Mouse (Mus musculus): ENCODE results near the gene Tmem199. TPM values are rescaled to one million over a fixed set of nuclear protein-coding genes. Genes with fewer than 3 reads are reported as not detected.

Tmem199 gene
- polyA plus RNA-seq (2014; fragmentation: Illumina TruSeq; extraction: RNeasy Lipid Tissue Mini Kit (QIAGEN cat#74804); ENCODE audit: low read depth, low replicate concordance) = 12.6 TPM

DNA sequence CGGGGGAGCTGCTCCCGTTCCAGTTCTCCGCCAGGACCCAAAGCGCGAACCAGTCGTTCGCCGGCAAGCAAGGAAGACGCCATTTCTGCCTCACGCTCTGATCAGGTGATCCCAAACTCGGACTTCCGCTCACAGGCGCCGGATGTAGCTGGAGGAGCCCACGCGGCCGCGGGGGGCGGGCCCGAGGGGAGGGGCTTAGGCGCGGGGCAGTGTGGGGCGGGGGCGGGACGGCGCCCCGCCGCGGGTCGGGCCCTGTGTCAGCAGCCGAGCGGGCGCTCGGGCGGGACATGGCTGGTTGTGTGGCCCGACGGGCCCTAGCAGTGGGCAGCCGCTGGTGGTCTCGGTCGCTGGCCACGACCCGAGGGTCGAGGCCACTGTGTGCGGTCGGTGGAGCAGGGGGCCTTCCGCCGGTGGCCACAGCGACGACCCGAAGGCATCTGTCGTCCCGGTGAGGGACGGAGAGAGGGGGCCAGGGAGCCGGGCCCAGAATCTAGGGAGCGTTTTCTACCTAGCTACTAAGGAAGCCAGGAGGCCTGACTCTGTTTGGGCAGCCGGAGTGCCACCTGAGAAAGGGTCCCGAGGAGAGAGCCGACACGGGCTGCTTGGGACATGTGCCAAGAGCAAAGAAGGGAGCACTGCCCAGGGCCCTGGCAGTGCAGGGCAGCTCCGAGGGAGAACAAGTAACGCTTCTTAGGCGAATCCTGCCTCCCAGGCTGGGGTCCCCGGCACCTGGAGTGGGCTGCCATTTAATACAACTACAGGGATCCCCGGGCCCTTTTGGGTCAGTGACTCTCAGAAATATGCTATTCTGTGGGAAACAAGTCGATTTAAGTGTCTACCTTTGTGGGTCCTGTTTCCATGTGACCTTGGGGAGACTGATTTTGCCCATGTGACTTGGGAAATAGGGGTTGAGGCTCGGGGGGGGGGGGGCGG is at the start of gene Tmem199, which contains the start of gene Poldip2:
Gene Tmem199 (minus strand): TSS at position 148 of the 933 bp plus-strand sequence.
Gene Poldip2 (plus strand): TSS at position 169 of the 933 bp plus-strand sequence.

GRCm38 (mm10) chr11:78550168-78551058 is 38.4 kb upstream of the Tmem199 start, which contains the start of gene Tmem97:
Tmem97 (minus strand) TSS chr11:78550777.

GRCm38 (mm10) chr11:78536080-78536689 is 24.2 kb upstream of the Tmem199 start, which contains the start of the genes Tnfaip1 and Ift20:
Tnfaip1 (minus strand) TSS chr11:78536332.
Ift20 (plus strand) TSS chr11:78536361.

GRCm38 (mm10) chr11:78502909-78503650 is 8.9 kb downstream of the Tmem199 start, which contains the start of gene Sebox:
Sebox (plus strand) TSS chr11:78503447.

DNA sequence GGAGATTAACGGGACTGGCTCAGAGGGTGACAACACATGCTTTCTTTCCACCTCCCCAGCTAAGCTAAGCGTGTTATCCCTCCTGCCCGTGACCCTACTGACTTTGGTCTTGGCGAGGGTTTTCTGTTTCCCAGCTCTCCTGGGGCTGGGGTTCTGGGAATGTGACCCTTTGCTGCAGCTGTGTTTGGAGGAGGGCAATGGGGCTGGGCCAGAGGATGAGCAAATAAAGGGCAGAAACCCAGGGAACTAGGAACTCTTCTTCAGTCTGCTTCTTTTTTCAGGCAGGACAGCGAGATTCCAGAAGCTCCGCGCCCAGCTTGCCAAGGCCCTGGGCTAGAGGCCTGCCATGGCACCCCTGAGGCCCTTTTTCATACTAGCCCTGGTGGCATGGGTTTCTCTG is 13.0 kb downstream of the Tmem199 start, which contains the start of gene Vtn:
Gene Vtn (plus strand): TSS at position 88 of the 400 bp plus-strand sequence.

GRCm38 (mm10) chr11:78497544-78498522 is 14.1 kb downstream of the Tmem199 start, which contains the start of gene Sarm1:
Sarm1 (minus strand) TSS chr11:78497754.

GRCm38 (mm10) chr11:78465568-78466180 is 46.3 kb downstream of the Tmem199 start, which contains the start of gene Slc46a1:
Slc46a1 (plus strand) TSS chr11:78465697.

Other genes with a start within 250 kb of the Tmem199 start
- gene BC030499, start 221.3 kb downstream of the Tmem199 start, polyA plus RNA-seq (2014; fragmentation: Illumina TruSeq; extraction: RNeasy Lipid Tissue Mini Kit (QIAGEN cat#74804); ENCODE audit: low read depth, low replicate concordance) = 0.24 TPM
- gene Spag5, start 210.6 kb downstream of the Tmem199 start, polyA plus RNA-seq (2014; fragmentation: Illumina TruSeq; extraction: RNeasy Lipid Tissue Mini Kit (QIAGEN cat#74804); ENCODE audit: low read depth, low replicate concordance) = 0.32 TPM
- gene Aldoc, start 189.2 kb downstream of the Tmem199 start, polyA plus RNA-seq (2014; fragmentation: Illumina TruSeq; extraction: RNeasy Lipid Tissue Mini Kit (QIAGEN cat#74804); ENCODE audit: low read depth, low replicate concordance) = 10.4 TPM
- 1.4 TPM for gene Pigs, start 183.8 kb downstream of the Tmem199 start, polyA plus RNA-seq (2014; fragmentation: Illumina TruSeq; extraction: RNeasy Lipid Tissue Mini Kit (QIAGEN cat#74804); ENCODE audit: low read depth, low replicate concordance)
- gene Unc119, start 168.7 kb downstream of the Tmem199 start, polyA plus RNA-seq (2014; fragmentation: Illumina TruSeq; extraction: RNeasy Lipid Tissue Mini Kit (QIAGEN cat#74804); ENCODE audit: low read depth, low replicate concordance) = 0.58 TPM
- gene Foxn1, start 125.6 kb downstream of the Tmem199 start, polyA plus RNA-seq (2014; fragmentation: Illumina TruSeq; extraction: RNeasy Lipid Tissue Mini Kit (QIAGEN cat#74804); ENCODE audit: low read depth, low replicate concordance) = not detected
- gene Slc13a2, start 90.0 kb downstream of the Tmem199 start, polyA plus RNA-seq (2014; fragmentation: Illumina TruSeq; extraction: RNeasy Lipid Tissue Mini Kit (QIAGEN cat#74804); ENCODE audit: low read depth, low replicate concordance) = 0.45 TPM
- 4.4 TPM for gene Slc46a1, start 46.5 kb downstream of the Tmem199 start, polyA plus RNA-seq (2014; fragmentation: Illumina TruSeq; extraction: RNeasy Lipid Tissue Mini Kit (QIAGEN cat#74804); ENCODE audit: low read depth, low replicate concordance)
- gene Sarm1, start 14.4 kb downstream of the Tmem199 start, polyA plus RNA-seq (2014; fragmentation: Illumina TruSeq; extraction: RNeasy Lipid Tissue Mini Kit (QIAGEN cat#74804); ENCODE audit: low read depth, low replicate concordance) = not detected
- gene Vtn, start 13.1 kb downstream of the Tmem199 start, polyA plus RNA-seq (2014; fragmentation: Illumina TruSeq; extraction: RNeasy Lipid Tissue Mini Kit (QIAGEN cat#74804); ENCODE audit: low read depth, low replicate concordance) = 538 TPM
- not detected for gene Sebox, start 8.7 kb downstream of the Tmem199 start, polyA plus RNA-seq (2014; fragmentation: Illumina TruSeq; extraction: RNeasy Lipid Tissue Mini Kit (QIAGEN cat#74804); ENCODE audit: low read depth, low replicate concordance)
- 31.9 TPM for gene Poldip2, start within 50 bp of the Tmem199 start, polyA plus RNA-seq (2014; fragmentation: Illumina TruSeq; extraction: RNeasy Lipid Tissue Mini Kit (QIAGEN cat#74804); ENCODE audit: low read depth, low replicate concordance)
- gene Tnfaip1, start 24.2 kb upstream of the Tmem199 start, polyA plus RNA-seq (2014; fragmentation: Illumina TruSeq; extraction: RNeasy Lipid Tissue Mini Kit (QIAGEN cat#74804); ENCODE audit: low read depth, low replicate concordance) = 14.4 TPM
- gene Ift20, start 24.2 kb upstream of the Tmem199 start, polyA plus RNA-seq (2014; fragmentation: Illumina TruSeq; extraction: RNeasy Lipid Tissue Mini Kit (QIAGEN cat#74804); ENCODE audit: low read depth, low replicate concordance) = 42.3 TPM
- gene Tmem97, start 38.6 kb upstream of the Tmem199 start, polyA plus RNA-seq (2014; fragmentation: Illumina TruSeq; extraction: RNeasy Lipid Tissue Mini Kit (QIAGEN cat#74804); ENCODE audit: low read depth, low replicate concordance) = 72.8 TPM
- 19.1 TPM for gene Nlk, start 185.2 kb upstream of the Tmem199 start, polyA plus RNA-seq (2014; fragmentation: Illumina TruSeq; extraction: RNeasy Lipid Tissue Mini Kit (QIAGEN cat#74804); ENCODE audit: low read depth, low replicate concordance)
- 3.0 TPM for gene Ccnq, start 239.6 kb upstream of the Tmem199 start, polyA plus RNA-seq (2014; fragmentation: Illumina TruSeq; extraction: RNeasy Lipid Tissue Mini Kit (QIAGEN cat#74804); ENCODE audit: low read depth, low replicate concordance)